Mouse (Mus musculus) forebrain, embryonic 10.5 days (tissue): ENCODE data around the gene Lnx1. TPM values are rescaled to one million over a fixed set of nuclear protein-coding genes. Genes with fewer than 3 reads are reported as not detected.

Experiments used
- DNase-seq: peaks from one replicate; pipeline ENCODE4 v3.0.0-alpha.2; 2017; ENCODE audit warnings: low spot score; ENCODE audit errors: extremely low spot score
- H3K27ac ChIP-seq: fragments of 300-500 bp; sonication (generic); 2 replicates; pipeline ENCODE4 v1.5.1; 2016; ENCODE audit warnings: mild to moderate bottlenecking
- H3K27me3 ChIP-seq: fragments of 300-500 bp; sonication (generic); 2 replicates; pipeline ENCODE4 v1.6.1; 2016; ENCODE audit warnings: mild to moderate bottlenecking; ENCODE audit not compliant: poor library complexity, severe bottlenecking
- H3K36me3 ChIP-seq: fragments of 300-500 bp; sonication (generic); replicated peaks from 2 replicates; pipeline ENCODE4 v1.6.1; 2016; ENCODE audit warnings: mild to moderate bottlenecking, moderate library complexity
- H3K4me1 ChIP-seq: fragments of 300-500 bp; sonication (generic); 2 replicates; pipeline ENCODE4 v1.6.1; 2016
- H3K4me3 ChIP-seq: fragments of 300-500 bp; sonication (generic); 2 replicates; pipeline ENCODE4 v1.5.1; 2016; ENCODE audit warnings: mild to moderate bottlenecking, moderate library complexity
- H3K9me3 ChIP-seq: fragments of 300-500 bp; sonication (generic); 2 replicates; pipeline ENCODE4 v1.6.1; 2016; ENCODE audit warnings: mild to moderate bottlenecking, moderate library complexity
- WGBS: fragments of 180-500 bp; shearing (Covaris S2); methylation state at CpG from one replicate; pipeline ENCODE4 v1.1.7; 2016; 5-methylcytosine and 5-hydroxymethylcytosine counted together
- polyA plus RNA-seq: library from polyadenylated mRNA; unstranded; fragments of >200 nt; fragmentation: Nextera tagmentation; extraction: Ambion mirVana; gene quantifications from 2 replicates; pipeline ENCODE4 v1.2.1, GENCODE M21; 2016

Lnx1 gene
- polyA plus RNA-seq, 1 experiment from 2014 or later, result 0.92 TPM

- H3K4me1 ChIP-seq, result no peaks in the 10 kb centered on the region
- no peak for DNase-seq
- H3K4me3 ChIP-seq, result no peak overlapping the region
- H3K36me3 ChIP-seq, result no peaks in the 10 kb centered on the region
- no peak overlapping the region for H3K27ac ChIP-seq
- 87% methylated on average over 5 of the region's 5 CpGs for WGBS
- no peaks in the 10 kb centered on the region for H3K27me3 ChIP-seq
- H3K9me3 ChIP-seq, result no peaks in the 10 kb centered on the region
Measured at GRCm38 (mm10) chr5:74612713-74613112, 90.0 kb downstream of the Lnx1 start.

DNA sequence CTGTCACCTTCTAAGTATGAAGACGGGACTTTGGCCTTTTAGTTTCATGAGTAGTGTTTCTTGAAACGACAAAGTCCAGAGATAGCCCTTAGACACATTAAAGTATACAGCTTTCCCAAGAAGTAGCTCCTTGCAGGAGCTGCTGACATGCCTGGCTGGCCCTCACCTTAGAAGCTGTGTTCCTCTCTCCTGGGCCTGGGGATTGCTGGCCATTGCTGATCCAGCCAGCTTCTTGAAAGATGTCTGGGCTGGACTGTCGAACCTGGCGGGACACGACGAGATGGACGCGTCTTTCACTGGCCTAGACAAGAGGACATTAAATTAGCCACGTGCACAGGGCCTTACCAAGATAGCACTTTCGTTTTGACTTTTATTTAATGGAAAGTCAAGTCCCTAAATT lies 92.2 kb downstream of the Lnx1 start:
- Histone ChIP-seq H3K27me3 (no peaks in the 10 kb centered on the region), H3K36me3 (no peaks in the 10 kb centered on the region), H3K27ac (no peak overlapping the region), H3K9me3 (no peaks in the 10 kb centered on the region), H3K4me1 (no peaks in the 10 kb centered on the region), H3K4me3 (no peak overlapping the region)
- DNase-seq, result no peak
- WGBS, result 91% methylated on average over 10 of the region's 10 CpGs

GRCm38 (mm10) chr5:74606213-74606612 lies 96.5 kb downstream of the Lnx1 start:
- WGBS, result 89% methylated on average over 8 of the region's 8 CpGs
- Histone ChIP-seq H3K27ac (no peak overlapping the region), H3K27me3 (no peaks in the 10 kb centered on the region)

DNA sequence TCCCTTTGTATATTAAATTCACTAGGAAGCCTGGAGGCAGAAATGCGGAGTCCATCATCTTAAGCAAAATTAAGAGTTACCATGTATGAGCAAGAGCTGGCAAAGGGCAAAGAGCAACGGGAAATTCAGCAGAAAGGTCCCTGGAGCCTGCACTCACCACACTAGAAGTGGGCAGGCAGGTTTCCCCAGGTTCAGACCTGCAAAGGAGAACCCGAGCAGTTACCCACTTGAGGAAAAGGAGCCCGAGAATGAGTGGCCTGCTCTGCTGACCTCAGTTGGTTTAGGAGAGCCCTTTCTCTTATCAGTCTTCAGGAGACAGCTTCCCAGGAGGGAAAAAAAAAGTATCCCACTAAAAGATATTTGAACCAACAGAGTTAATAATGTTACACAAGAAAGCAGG lies 99.4 kb downstream of the Lnx1 start:
- no peak overlapping the region for H3K27ac ChIP-seq
- no peaks in the 10 kb centered on the region for H3K27me3 ChIP-seq
- DNase-seq, result no peak
- no peaks in the 10 kb centered on the region for H3K4me1 ChIP-seq
- peaks cover 17% of the 10 kb centered on the region for H3K36me3 ChIP-seq
- H3K4me3 ChIP-seq, result no peak overlapping the region
- 84% methylated on average over 4 of the region's 4 CpGs for WGBS
- H3K9me3 ChIP-seq, result no peaks in the 10 kb centered on the region

More at GRCm38 (mm10) chr5:74606213-74606612, 96.5 kb downstream of the Lnx1 start:
- no peaks in the 10 kb centered on the region for H3K4me1 ChIP-seq
- no peaks in the 10 kb centered on the region for H3K9me3 ChIP-seq
- DNase-seq, result no peak
- H3K36me3 ChIP-seq, result no peaks in the 10 kb centered on the region
- H3K4me3 ChIP-seq, result no peak overlapping the region

DNA sequence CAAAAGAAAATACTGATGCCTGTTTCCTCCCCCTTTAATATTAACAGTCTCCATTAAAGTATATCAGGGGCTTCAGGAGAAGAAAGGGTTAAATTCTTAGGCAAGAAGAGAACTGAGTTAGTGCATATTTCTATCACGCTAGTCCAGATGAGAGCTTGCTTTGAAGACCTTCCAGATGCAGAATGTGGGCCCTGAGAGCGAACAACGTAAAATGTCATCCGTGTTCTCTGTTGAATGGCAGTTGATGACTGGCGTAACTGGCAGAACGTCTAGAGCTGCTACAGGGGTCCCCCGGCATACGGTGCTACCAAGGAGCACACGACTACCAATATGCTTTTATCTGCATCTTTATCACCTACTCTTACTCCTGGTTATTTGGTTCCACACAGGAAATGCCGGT lies 100.3 kb downstream of the Lnx1 start:
- WGBS, result 89% methylated on average over 10 of the region's 10 CpGs
- DNase-seq, result no peak

DNA sequence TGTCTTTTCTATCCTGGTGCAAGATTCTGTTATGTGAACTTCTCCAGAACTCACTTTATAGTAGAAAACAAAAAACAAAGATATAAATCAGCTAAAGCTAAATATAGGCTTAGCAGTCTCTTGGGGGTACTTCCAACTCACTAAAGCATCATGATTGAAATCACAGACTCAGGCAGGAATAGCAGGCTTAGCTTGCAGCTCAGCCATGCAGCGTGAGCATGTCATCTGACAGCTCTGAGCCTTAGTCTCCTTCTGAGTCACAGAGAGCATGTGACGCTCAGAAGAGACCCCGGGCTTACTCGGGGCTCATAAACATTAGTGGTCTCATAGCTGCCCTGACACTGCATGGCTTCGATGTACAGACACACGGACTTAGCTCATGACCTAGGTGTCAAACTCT lies 100.7 kb downstream of the Lnx1 start:
- no peak overlapping the region for H3K27ac ChIP-seq
- H3K4me3 ChIP-seq, result no peak overlapping the region
- peaks cover 30% of the 10 kb centered on the region for H3K36me3 ChIP-seq
- H3K27me3 ChIP-seq, result no peaks in the 10 kb centered on the region
- 91% methylated on average over 6 of the region's 6 CpGs for WGBS
- DNase-seq, result no peak
- no peaks in the 10 kb centered on the region for H3K4me1 ChIP-seq
- no peaks in the 10 kb centered on the region for H3K9me3 ChIP-seq

More for the DNA sequence above, 100.3 kb downstream of the Lnx1 start:
- H3K27me3 ChIP-seq, result no peaks in the 10 kb centered on the region
- no peak overlapping the region for H3K27ac ChIP-seq
- no peaks in the 10 kb centered on the region for H3K4me1 ChIP-seq
- peaks cover 26% of the 10 kb centered on the region for H3K36me3 ChIP-seq
- H3K4me3 ChIP-seq, result no peak overlapping the region
- H3K9me3 ChIP-seq, result no peaks in the 10 kb centered on the region

DNA sequence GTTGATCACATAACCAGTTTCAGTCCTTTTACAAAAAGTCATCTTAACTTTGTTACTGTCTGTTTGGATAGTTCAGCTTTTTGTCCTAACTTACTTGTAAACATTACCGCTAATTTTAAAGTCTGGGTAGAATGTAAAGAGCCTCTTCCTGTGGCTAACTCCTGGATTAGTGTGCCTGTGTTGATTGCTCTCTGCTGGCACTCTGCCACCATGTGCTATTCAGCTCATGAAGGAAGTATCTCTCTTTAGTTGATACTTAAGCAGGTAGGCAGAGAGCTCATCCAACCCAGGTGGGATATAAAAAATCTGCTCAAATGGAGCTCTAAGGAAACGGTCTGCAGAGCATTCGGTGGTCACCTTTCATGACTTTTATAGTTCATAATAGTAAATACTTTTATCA lies 101.5 kb downstream of the Lnx1 start:
- Histone ChIP-seq H3K4me1 (no peaks in the 10 kb centered on the region), H3K4me3 (no peak overlapping the region), H3K27me3 (no peaks in the 10 kb centered on the region), H3K27ac (no peak overlapping the region), H3K36me3 (peaks cover 38% of the 10 kb centered on the region), H3K9me3 (no peaks in the 10 kb centered on the region)
- 95% methylated on average over 3 of the region's 3 CpGs for WGBS
- DNase-seq, result no peak

GRCm38 (mm10) chr5:74600010-74600409 lies 102.7 kb downstream of the Lnx1 start:
- no peak overlapping the region for H3K27ac ChIP-seq
- no peaks in the 10 kb centered on the region for H3K27me3 ChIP-seq
- H3K4me3 ChIP-seq, result no peak overlapping the region

DNA sequence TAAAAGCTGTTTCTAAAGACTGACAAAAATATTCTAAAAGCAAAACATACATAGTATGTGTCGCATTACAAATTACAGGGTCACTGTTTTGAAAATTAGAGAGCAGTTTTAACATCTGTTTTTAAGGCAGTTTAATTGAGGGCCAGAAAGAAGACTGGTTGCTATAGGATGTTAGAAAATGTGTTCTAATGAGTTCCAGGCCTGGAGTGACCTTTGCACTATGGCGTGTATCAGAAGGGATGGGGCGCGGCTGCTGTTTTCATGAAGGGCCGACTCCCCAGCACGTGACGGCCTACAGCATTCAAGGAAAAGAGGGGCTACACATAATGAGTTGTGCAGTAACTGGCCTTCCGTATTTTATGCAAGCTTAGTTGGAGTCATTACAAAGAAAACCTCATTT lies 109.6 kb downstream of the Lnx1 start:
- Histone ChIP-seq H3K36me3 (peaks cover 100% of the 10 kb centered on the region), H3K4me3 (no peak overlapping the region), H3K9me3 (no peaks in the 10 kb centered on the region), H3K27me3 (no peaks in the 10 kb centered on the region), H3K4me1 (peaks cover 3% of the 10 kb centered on the region; the same call in 1 of the 2 replicates), H3K27ac (no peak overlapping the region)
- 72% methylated on average over 8 of the region's 8 CpGs for WGBS
- DNase-seq, result no peak

More at GRCm38 (mm10) chr5:74600010-74600409, 102.7 kb downstream of the Lnx1 start:
- Histone ChIP-seq H3K9me3 (no peaks in the 10 kb centered on the region), H3K36me3 (peaks cover 50% of the 10 kb centered on the region), H3K4me1 (no peaks in the 10 kb centered on the region)
- no peak for DNase-seq
- 88% methylated on average over 5 of the region's 5 CpGs for WGBS

- H3K27ac ChIP-seq, result no peak overlapping the region
- WGBS, result 93% methylated on average over 5 of the region's 5 CpGs
- H3K4me3 ChIP-seq, result no peak overlapping the region
- H3K27me3 ChIP-seq, result no peaks in the 10 kb centered on the region
- H3K4me1 ChIP-seq, result peaks cover 3% of the 10 kb centered on the region; the same call in 1 of the 2 replicates
- H3K9me3 ChIP-seq, result no peaks in the 10 kb centered on the region
- H3K36me3 ChIP-seq, result peaks cover 97% of the 10 kb centered on the region
- no peak for DNase-seq
Measured at GRCm38 (mm10) chr5:74591413-74591812, 111.3 kb downstream of the Lnx1 start.

DNA sequence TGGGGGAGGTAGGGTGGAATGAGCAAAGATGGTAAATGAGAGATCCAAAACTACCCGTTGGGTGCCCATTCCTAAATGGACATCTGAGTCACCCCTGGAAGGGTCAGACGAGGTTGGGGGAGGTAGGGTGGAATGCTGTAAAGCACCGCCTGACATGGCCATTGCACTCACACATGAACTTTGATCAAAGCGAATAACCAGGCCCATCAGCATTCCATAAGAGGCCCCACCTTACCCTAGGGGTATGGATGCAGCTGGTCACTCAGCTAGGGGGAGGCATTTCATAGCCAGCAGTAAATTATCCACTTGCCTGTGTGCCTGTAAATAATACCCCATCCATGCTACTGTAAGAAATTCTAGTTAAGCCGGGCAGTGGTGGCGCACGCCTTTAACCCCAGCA lies 113.6 kb downstream of the Lnx1 start:
- Histone ChIP-seq H3K36me3 (peaks cover 92% of the 10 kb centered on the region), H3K27me3 (no peaks in the 10 kb centered on the region), H3K4me3 (no peak overlapping the region), H3K9me3 (no peaks in the 10 kb centered on the region), H3K27ac (no peak overlapping the region), H3K4me1 (peaks cover 3% of the 10 kb centered on the region; the same call in 1 of the 2 replicates)
- no peak for DNase-seq
- WGBS, result 93% methylated on average over 7 of the region's 7 CpGs

GRCm38 (mm10) chr5:74571767-74572166 lies 130.9 kb downstream of the Lnx1 start:
- Histone ChIP-seq H3K4me1 (no peaks in the 10 kb centered on the region), H3K9me3 (no peaks in the 10 kb centered on the region), H3K27ac (no peak overlapping the region), H3K36me3 (peaks cover 79% of the 10 kb centered on the region), H3K27me3 (no peaks in the 10 kb centered on the region), H3K4me3 (no peak overlapping the region)
- WGBS, result 90% methylated on average over 6 of the region's 6 CpGs
- DNase-seq, result no peak

DNA sequence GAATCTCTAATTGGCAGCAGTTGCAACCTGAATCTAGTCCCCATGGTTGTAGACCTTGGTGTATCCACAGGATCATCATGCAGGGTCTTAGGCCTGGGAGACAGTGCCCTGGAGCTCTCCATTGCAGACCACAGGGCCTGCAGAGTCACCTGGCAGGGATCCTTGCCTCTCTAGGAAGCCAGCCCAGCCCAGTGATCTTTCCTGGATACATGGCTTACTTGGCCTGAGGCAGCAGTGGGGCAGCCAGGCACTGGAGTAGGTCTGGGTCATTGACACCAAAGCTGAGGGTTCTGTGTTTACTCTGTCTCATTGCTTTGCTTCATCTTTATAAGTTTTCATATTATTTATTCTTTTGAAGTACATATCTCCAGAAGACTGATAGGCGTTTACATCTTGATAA lies 141.6 kb downstream of the Lnx1 start:
- DNase-seq, result no peak
- Histone ChIP-seq H3K36me3 (peaks cover 90% of the 10 kb centered on the region), H3K27ac (no peak overlapping the region), H3K4me3 (no peak overlapping the region), H3K9me3 (no peaks in the 10 kb centered on the region), H3K27me3 (no peaks in the 10 kb centered on the region), H3K4me1 (no peaks in the 10 kb centered on the region)
- 91% methylated on average over 1 of the region's 1 CpGs for WGBS

DNA sequence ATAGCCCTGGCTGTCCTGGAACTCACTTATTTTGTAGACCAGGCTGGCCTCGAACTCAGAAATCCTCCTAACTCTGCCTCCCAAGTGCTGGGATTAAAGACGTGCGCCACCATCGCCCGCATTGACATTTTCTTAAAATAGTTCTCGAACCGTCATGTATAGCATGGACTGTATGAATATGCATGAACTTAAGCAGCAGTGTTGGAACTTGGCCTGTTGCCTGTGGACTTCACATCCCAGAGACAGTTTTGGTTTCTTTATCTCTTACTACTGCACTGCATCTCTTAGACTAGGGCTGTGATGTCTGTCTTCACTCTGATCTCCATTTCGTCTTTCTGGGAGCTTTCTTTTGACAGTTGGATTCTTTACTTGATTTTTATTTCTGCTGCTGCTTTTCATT lies 153.1 kb downstream of the Lnx1 start:
- DNase-seq, result no peak
- no peaks in the 10 kb centered on the region for H3K9me3 ChIP-seq
- H3K27ac ChIP-seq, result no peak overlapping the region
- H3K36me3 ChIP-seq, result peaks cover 97% of the 10 kb centered on the region
- WGBS, result 95% methylated on average over 8 of the region's 8 CpGs
- H3K27me3 ChIP-seq, result no peaks in the 10 kb centered on the region
- no peaks in the 10 kb centered on the region for H3K4me1 ChIP-seq
- H3K4me3 ChIP-seq, result no peak overlapping the region
